Mouse (Mus musculus) limb, embryonic 11.5 days (tissue): Measurements from ENCODE around the gene Ccdc86. TPM values are rescaled to one million over a fixed set of nuclear protein-coding genes. Genes with fewer than 3 reads are reported as not detected.

Experiments
- ATAC-seq: fragments of 200-750 bp; cut with Nextera tagmentation; 2 replicates; pipeline ENCODE4 v1.8.0; 2017; ENCODE audit warnings: low read depth; ENCODE audit not compliant: insufficient number of reproducible peaks, low FRiP score, low TSS enrichment
- DNase-seq: peaks from one replicate; pipeline ENCODE4 v3.0.0-alpha.2; 2015; ENCODE audit warnings: low spot score
- H3K27ac ChIP-seq: fragments of 300-500 bp; sonication (generic); replicated peaks from 2 replicates; pipeline ENCODE4 v1.5.1; 2014; ENCODE audit warnings: low read depth, mild to moderate bottlenecking, low read length
- H3K27me3 ChIP-seq: fragments of 300-500 bp; sonication (generic); 2 replicates; pipeline ENCODE4 v1.6.1; 2014; ENCODE audit warnings: mild to moderate bottlenecking, low read length, mixed read lengths; ENCODE audit not compliant: control insufficient read depth, insufficient read depth
- H3K36me3 ChIP-seq: fragments of 300-500 bp; sonication (generic); 2 replicates; pipeline ENCODE4 v1.6.1; 2014; ENCODE audit warnings: mild to moderate bottlenecking, low read length, moderate library complexity, mixed read lengths; ENCODE audit not compliant: control insufficient read depth, insufficient read depth
- H3K4me1 ChIP-seq: fragments of 300-500 bp; sonication (generic); 2 replicates; pipeline ENCODE4 v1.6.1; 2014; ENCODE audit warnings: low read length, mixed read lengths; ENCODE audit not compliant: control insufficient read depth, insufficient read depth
- H3K4me2 ChIP-seq: fragments of 300-500 bp; sonication (generic); 2 replicates; pipeline ENCODE4 v1.6.1; 2014; ENCODE audit warnings: low read depth, mild to moderate bottlenecking, moderate library complexity; ENCODE audit not compliant: severe bottlenecking
- H3K4me3 ChIP-seq: fragments of 300-500 bp; sonication (generic); 2 replicates; pipeline ENCODE4 v1.5.1; 2014; ENCODE audit warnings: low read depth, low read length
- H3K9ac ChIP-seq: fragments of 300-500 bp; sonication (generic); 2 replicates; pipeline ENCODE4 v1.6.1; 2014; ENCODE audit warnings: mild to moderate bottlenecking, low read length
- H3K9me3 ChIP-seq: fragments of 300-500 bp; sonication (generic); 2 replicates; pipeline ENCODE4 v1.6.1; 2016; ENCODE audit warnings: low read length; ENCODE audit not compliant: control insufficient read depth
- WGBS: fragments of 180-500 bp; shearing (Covaris S2); extraction: QIAGEN DNeasy Blood & Tissue Kit; methylation state at CpG from one replicate; pipeline ENCODE4 v1.1.7; 2014; 5-methylcytosine and 5-hydroxymethylcytosine counted together
- polyA plus RNA-seq: library from polyadenylated mRNA; unstranded; fragments of >200 nt; fragmentation: Nextera tagmentation; extraction: Ambion mirVana; gene quantifications from 2 replicates; pipeline ENCODE4 v1.2.1, GENCODE M21; 2014

Ccdc86 gene
- polyA plus RNA-seq, 1 experiment from 2014 or later = 32.3 TPM

GRCm38 (mm10) chr19:10926666-10927065, 22.4 kb downstream of the Ccdc86 start:
- Histone ChIP-seq H3K27me3 (no peaks in the 10 kb centered on the region), H3K4me2 (no peak overlapping the region), H3K9me3 (no peaks in the 10 kb centered on the region), H3K9ac (no peak overlapping the region), H3K27ac (0 out of 2 replicates have a peak overlapping the region, but pooled peaks have one; percentile 9), H3K4me1 (no peaks in the 10 kb centered on the region), H3K4me3 (no peak overlapping the region), H3K36me3 (no peaks in the 10 kb centered on the region)
- no peak for ATAC-seq
- WGBS = 46% methylated on average over 4 of the region's 4 CpGs
- no peak for DNase-seq

- H3K4me3 ChIP-seq = no peak overlapping the region
- peak overlapping the region; percentile 2; the same call in 1 of the 2 replicates for H3K27ac ChIP-seq
- H3K4me1 ChIP-seq = no peaks in the 10 kb centered on the region
- peak; percentile 32 for DNase-seq
- H3K9me3 ChIP-seq = no peaks in the 10 kb centered on the region
- 32% methylated on average over 6 of the region's 6 CpGs for WGBS
- no peak overlapping the region for H3K4me2 ChIP-seq
- H3K27me3 ChIP-seq = no peaks in the 10 kb centered on the region
- H3K36me3 ChIP-seq = no peaks in the 10 kb centered on the region
- H3K9ac ChIP-seq = no peak overlapping the region; the same call in 1 of the 2 replicates
- ATAC-seq = no peak
Observed at GRCm38 (mm10) chr19:10926123-10926621, 22.9 kb downstream of the Ccdc86 start.

DNA sequence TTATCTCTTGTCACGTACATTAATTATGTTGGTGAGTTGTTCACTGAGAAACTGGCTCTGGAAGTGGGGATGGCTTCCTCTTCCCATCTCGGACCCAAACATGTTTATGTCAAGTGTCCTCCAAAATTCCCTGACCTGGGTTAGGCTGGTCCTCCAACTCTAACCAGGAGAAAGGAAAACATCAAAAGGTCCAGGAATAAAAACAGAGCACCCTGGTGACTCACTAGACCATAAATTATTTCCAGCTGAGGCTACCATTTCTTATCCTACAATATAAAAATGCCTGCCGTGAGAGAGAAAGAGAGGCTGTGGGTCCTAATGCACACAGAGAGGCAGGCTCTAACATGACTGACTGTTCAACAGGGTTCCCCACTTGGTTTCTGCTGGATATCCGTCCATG, 24.8 kb downstream of the Ccdc86 start:
- Histone ChIP-seq H3K27ac (no peak overlapping the region), H3K4me1 (no peaks in the 10 kb centered on the region), H3K36me3 (no peaks in the 10 kb centered on the region), H3K9me3 (no peaks in the 10 kb centered on the region), H3K4me2 (no peak overlapping the region), H3K9ac (no peak overlapping the region), H3K27me3 (no peaks in the 10 kb centered on the region), H3K4me3 (no peak overlapping the region)
- ATAC-seq = no peak
- no peak for DNase-seq
- WGBS = 47% methylated on average over 4 of the region's 4 CpGs

DNA sequence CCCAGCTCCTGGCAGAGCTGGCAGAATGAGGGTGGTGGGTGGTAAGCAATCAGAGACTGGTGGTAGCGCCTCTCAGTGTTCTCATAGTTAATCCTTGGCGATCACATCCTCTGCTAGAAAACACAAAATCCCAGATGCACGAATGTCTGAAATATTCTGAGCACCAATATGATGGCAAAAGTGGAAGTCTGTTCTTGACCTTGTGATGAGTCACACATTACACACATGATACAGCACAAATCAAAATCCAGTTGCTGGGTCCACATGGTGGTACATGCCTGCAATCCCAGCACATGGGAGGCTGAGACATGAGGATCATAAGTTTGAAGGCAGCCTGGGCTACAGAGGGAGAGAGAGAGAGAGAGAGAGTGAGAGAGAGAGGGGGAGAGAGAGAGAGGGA, 28.0 kb downstream of the Ccdc86 start:
- Histone ChIP-seq H3K27me3 (no peaks in the 10 kb centered on the region), H3K27ac (no peak overlapping the region), H3K4me3 (no peak overlapping the region), H3K9me3 (no peaks in the 10 kb centered on the region), H3K4me2 (no peak overlapping the region), H3K9ac (no peak overlapping the region), H3K4me1 (no peaks in the 10 kb centered on the region), H3K36me3 (no peaks in the 10 kb centered on the region)
- DNase-seq (no peak), ATAC-seq (no peak)
- WGBS = 74% methylated on average over 3 of the region's 3 CpGs

GRCm38 (mm10) chr19:10920532-10920931, 28.5 kb downstream of the Ccdc86 start, which contains the start of gene Zp1:
TSS of gene Zp1 (minus strand) at chr19:10920632.
- ATAC-seq = no peak
- Histone ChIP-seq H3K4me1 (no peaks in the 10 kb centered on the region), H3K4me2 (no peak within 1 kb of the TSS), H3K36me3 (no peaks in the 10 kb centered on the region), H3K9ac (no peak within 1 kb of the TSS), H3K27me3 (no peaks in the 10 kb centered on the region), H3K27ac (no peak within 1 kb of the TSS), H3K4me3 (no peak within 1 kb of the TSS), H3K9me3 (no peaks in the 10 kb centered on the region)
- no peak for DNase-seq
- WGBS = 78% methylated on average over 2 of the region's 2 CpGs

- ATAC-seq (no peak), DNase-seq (no peak)
- Histone ChIP-seq H3K4me1 (no peaks in the 10 kb centered on the region), H3K9ac (no peak overlapping the region), H3K9me3 (no peaks in the 10 kb centered on the region), H3K4me3 (no peak overlapping the region), H3K4me2 (no peak overlapping the region), H3K36me3 (no peaks in the 10 kb centered on the region), H3K27me3 (no peaks in the 10 kb centered on the region), H3K27ac (no peak overlapping the region)
- WGBS = 88% methylated on average over 10 of the region's 10 CpGs
Observed at GRCm38 (mm10) chr19:10918321-10918991, 30.6 kb downstream of the Ccdc86 start.

DNA sequence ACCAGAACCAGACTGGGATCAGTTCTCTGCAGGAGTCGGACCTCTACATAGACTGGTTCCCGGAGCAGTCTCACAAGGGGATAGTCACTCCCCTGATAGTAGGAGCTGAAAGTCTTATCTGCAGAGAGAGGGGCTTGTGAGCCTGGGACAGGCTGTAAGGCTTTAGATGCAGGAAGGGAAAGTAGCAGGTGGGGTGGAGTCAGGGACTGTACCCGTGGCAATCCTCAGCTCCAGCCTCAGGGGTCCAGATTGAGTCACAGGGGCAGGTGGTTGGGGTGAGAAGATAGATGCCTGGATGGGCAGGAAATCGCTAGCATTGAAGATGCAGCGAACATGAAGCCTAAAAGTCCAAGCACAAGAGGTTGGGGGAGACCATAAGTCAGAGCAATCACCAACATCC, 32.6 kb downstream of the Ccdc86 start:
- Histone ChIP-seq H3K9ac (no peak overlapping the region), H3K36me3 (no peaks in the 10 kb centered on the region), H3K4me3 (no peak overlapping the region), H3K4me2 (no peak overlapping the region), H3K9me3 (no peaks in the 10 kb centered on the region), H3K27ac (no peak overlapping the region), H3K27me3 (no peaks in the 10 kb centered on the region), H3K4me1 (no peaks in the 10 kb centered on the region)
- DNase-seq = no peak
- 61% methylated on average over 5 of the region's 5 CpGs for WGBS
- no peak for ATAC-seq

DNA sequence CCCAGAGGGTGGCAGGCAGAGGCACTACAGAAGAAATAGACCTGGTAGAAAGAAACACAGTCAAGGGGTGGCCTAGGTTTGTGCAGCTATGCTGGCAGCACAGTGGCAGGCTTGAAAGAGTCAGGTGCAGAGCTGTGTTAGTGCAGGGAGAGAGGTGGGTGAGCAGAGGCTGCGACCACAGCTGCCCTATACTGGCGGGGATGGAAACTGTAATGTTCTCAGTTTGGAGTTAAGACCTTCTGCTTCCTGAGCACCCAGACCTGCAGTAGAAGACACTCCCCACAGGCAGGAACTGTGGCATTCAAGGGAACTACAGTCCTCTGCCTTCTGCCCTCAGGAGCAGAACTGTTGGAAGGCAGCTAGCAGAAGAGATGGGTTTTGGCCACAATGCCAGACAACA, 34.2 kb downstream of the Ccdc86 start:
- H3K4me1 ChIP-seq = no peaks in the 10 kb centered on the region
- no peaks in the 10 kb centered on the region for H3K9me3 ChIP-seq
- H3K27me3 ChIP-seq = no peaks in the 10 kb centered on the region
- no peak for DNase-seq
- H3K4me3 ChIP-seq = no peak overlapping the region
- WGBS = 71% methylated on average over 2 of the region's 2 CpGs
- H3K27ac ChIP-seq = no peak overlapping the region
- no peak for ATAC-seq
- no peaks in the 10 kb centered on the region for H3K36me3 ChIP-seq
- H3K4me2 ChIP-seq = no peak overlapping the region
- H3K9ac ChIP-seq = no peak overlapping the region

GRCm38 (mm10) chr19:10914291-10914690, 34.8 kb downstream of the Ccdc86 start:
- Histone ChIP-seq H3K27me3 (no peaks in the 10 kb centered on the region), H3K36me3 (no peaks in the 10 kb centered on the region), H3K4me1 (no peaks in the 10 kb centered on the region), H3K9ac (no peak overlapping the region), H3K4me3 (no peak overlapping the region), H3K27ac (no peak overlapping the region), H3K9me3 (no peaks in the 10 kb centered on the region), H3K4me2 (no peak overlapping the region)
- no peak for ATAC-seq
- no peak for DNase-seq
- WGBS = 79% methylated on average over 7 of the region's 7 CpGs
